Mouse (Mus musculus): ENCODE data around the gene Atg10. TPM values are rescaled to one million over a fixed set of nuclear protein-coding genes. Genes with fewer than 3 reads are reported as not detected.

Atg10 gene
- polyA plus RNA-seq, 1 experiment from 2014 or later: 17.0 TPM

- Histone ChIP-seq H3K4me2 (replicated peaks) (no peak overlapping the region), H3K4me1 (no peaks in the 10 kb centered on the region), H3K27ac (no peak overlapping the region), H3K9me3 (replicated peaks) (no peaks in the 10 kb centered on the region), H3K4me3 (no peak overlapping the region), H3K9ac (no peak overlapping the region), H3K27me3 (no peaks in the 10 kb centered on the region), H3K36me3 (no peaks in the 10 kb centered on the region)
- no peak for ATAC-seq (ENCODE audit: low FRiP score)
- WGBS: 94% methylated on average over 4 of the region's 4 CpGs
These were observed 128.9 kb downstream of the Atg10 start for GRCm38 (mm10) chr13:91094851-91095250.

GRCm38 (mm10) chr13:91094196-91094595, 129.6 kb downstream of the Atg10 start:
- ATAC-seq (ENCODE audit: low FRiP score): no peak
- no peak overlapping the region for H3K4me2 ChIP-seq (replicated peaks)
- no peaks in the 10 kb centered on the region for H3K9me3 ChIP-seq (replicated peaks)
- no peak overlapping the region for H3K4me3 ChIP-seq
- 42% methylated on average over 7 of the region's 7 CpGs for WGBS
- no peak overlapping the region for H3K27ac ChIP-seq
- no peaks in the 10 kb centered on the region for H3K27me3 ChIP-seq
- H3K4me1 ChIP-seq: no peaks in the 10 kb centered on the region
- no peaks in the 10 kb centered on the region for H3K36me3 ChIP-seq
- H3K9ac ChIP-seq: no peak overlapping the region

- WGBS: 13% methylated on average over 1 of the region's 1 CpGs
- 0 out of 2 replicates have a peak, but pooled peaks have one; percentile 35 for ATAC-seq (ENCODE audit: low FRiP score)
- H3K27ac ChIP-seq: peak overlapping the region; percentile 35; the same call in 1 of the 2 replicates
These were observed 130.2 kb downstream of the Atg10 start for GRCm38 (mm10) chr13:91093610-91094009.

GRCm38 (mm10) chr13:91093162-91093561, 130.6 kb downstream of the Atg10 start:
- Histone ChIP-seq H3K9me3 (replicated peaks) (no peaks in the 10 kb centered on the region), H3K4me3 (no peak overlapping the region), H3K4me2 (replicated peaks) (no peak overlapping the region), H3K9ac (no peak overlapping the region), H3K27me3 (no peaks in the 10 kb centered on the region), H3K27ac (no peak overlapping the region), H3K36me3 (no peaks in the 10 kb centered on the region), H3K4me1 (no peaks in the 10 kb centered on the region)
- WGBS: 27% methylated on average over 6 of the region's 6 CpGs
- 0 out of 2 replicates have a peak, but pooled peaks have one; percentile 53 for ATAC-seq (ENCODE audit: low FRiP score)

More at GRCm38 (mm10) chr13:91093610-91094009, 130.2 kb downstream of the Atg10 start:
- no peaks in the 10 kb centered on the region for H3K36me3 ChIP-seq
- no peak overlapping the region for H3K9ac ChIP-seq
- no peaks in the 10 kb centered on the region for H3K27me3 ChIP-seq
- H3K4me2 ChIP-seq (replicated peaks): no peak overlapping the region
- H3K4me1 ChIP-seq: no peaks in the 10 kb centered on the region
- H3K9me3 ChIP-seq (replicated peaks): no peaks in the 10 kb centered on the region
- no peak overlapping the region for H3K4me3 ChIP-seq

GRCm38 (mm10) chr13:91091731-91092190, 132.0 kb downstream of the Atg10 start:
- 92% methylated on average over 2 of the region's 2 CpGs for WGBS
- no peaks in the 10 kb centered on the region for H3K4me1 ChIP-seq

GRCm38 (mm10) chr13:91090861-91091730, 132.7 kb downstream of the Atg10 start:
- Histone ChIP-seq H3K9me3 (replicated peaks) (no peaks in the 10 kb centered on the region), H3K27ac (no peak overlapping the region), H3K36me3 (no peaks in the 10 kb centered on the region), H3K4me2 (replicated peaks) (no peak overlapping the region), H3K4me1 (no peaks in the 10 kb centered on the region), H3K9ac (no peak overlapping the region), H3K27me3 (no peaks in the 10 kb centered on the region), H3K4me3 (no peak overlapping the region)
- no peak for ATAC-seq (ENCODE audit: low FRiP score)
- WGBS: 80% methylated on average over 4 of the region's 4 CpGs

More at GRCm38 (mm10) chr13:91091731-91092190, 132.0 kb downstream of the Atg10 start:
- Histone ChIP-seq H3K27me3 (no peaks in the 10 kb centered on the region), H3K4me3 (no peak overlapping the region), H3K36me3 (no peaks in the 10 kb centered on the region), H3K27ac (no peak overlapping the region), H3K9ac (no peak overlapping the region), H3K9me3 (replicated peaks) (no peaks in the 10 kb centered on the region), H3K4me2 (replicated peaks) (no peak overlapping the region)
- ATAC-seq (ENCODE audit: low FRiP score): no peak

- Histone ChIP-seq H3K4me1 (no peaks in the 10 kb centered on the region), H3K4me2 (replicated peaks) (no peak overlapping the region), H3K27me3 (no peaks in the 10 kb centered on the region), H3K9me3 (replicated peaks) (no peaks in the 10 kb centered on the region), H3K36me3 (no peaks in the 10 kb centered on the region), H3K4me3 (no peak overlapping the region), H3K27ac (no peak overlapping the region), H3K9ac (no peak overlapping the region)
- ATAC-seq (ENCODE audit: low FRiP score): no peak
- WGBS: 94% methylated on average over 12 of the region's 12 CpGs
These were observed 137.3 kb downstream of the Atg10 start for GRCm38 (mm10) chr13:91086361-91086900.

- no peaks in the 10 kb centered on the region for H3K27me3 ChIP-seq
- no peak overlapping the region for H3K9ac ChIP-seq
- H3K36me3 ChIP-seq: no peaks in the 10 kb centered on the region
- H3K4me1 ChIP-seq: no peaks in the 10 kb centered on the region
- no peaks in the 10 kb centered on the region for H3K9me3 ChIP-seq (replicated peaks)
- ATAC-seq (ENCODE audit: low FRiP score): no peak
- H3K4me3 ChIP-seq: no peak overlapping the region
- no peak overlapping the region for H3K27ac ChIP-seq
- WGBS: 97% methylated on average over 2 of the region's 2 CpGs
- no peak overlapping the region for H3K4me2 ChIP-seq (replicated peaks)
These were observed 151.4 kb downstream of the Atg10 start for GRCm38 (mm10) chr13:91072351-91072750.

GRCm38 (mm10) chr13:91060871-91061270, 162.9 kb downstream of the Atg10 start:
- 93% methylated on average over 5 of the region's 5 CpGs for WGBS
- no peak for ATAC-seq (ENCODE audit: low FRiP score)
- Histone ChIP-seq H3K4me3 (no peak overlapping the region), H3K27me3 (no peaks in the 10 kb centered on the region), H3K27ac (no peak overlapping the region), H3K4me2 (replicated peaks) (no peak overlapping the region), H3K4me1 (no peaks in the 10 kb centered on the region), H3K9me3 (replicated peaks) (no peaks in the 10 kb centered on the region), H3K9ac (no peak overlapping the region), H3K36me3 (no peaks in the 10 kb centered on the region)

GRCm38 (mm10) chr13:91048171-91048570, 175.6 kb downstream of the Atg10 start:
- no peaks in the 10 kb centered on the region for H3K36me3 ChIP-seq
- H3K27ac ChIP-seq: no peak overlapping the region
- H3K27me3 ChIP-seq: no peaks in the 10 kb centered on the region
- H3K9me3 ChIP-seq (replicated peaks): no peaks in the 10 kb centered on the region; the same call in 1 of the 2 replicates
- H3K9ac ChIP-seq: no peak overlapping the region
- H3K4me2 ChIP-seq (replicated peaks): no peak overlapping the region
- ATAC-seq (ENCODE audit: low FRiP score): no peak
- no peaks in the 10 kb centered on the region for H3K4me1 ChIP-seq
- no peak overlapping the region for H3K4me3 ChIP-seq
- WGBS: 94% methylated on average over 4 of the region's 4 CpGs

- H3K4me2 ChIP-seq (replicated peaks): no peak overlapping the region
- H3K9me3 ChIP-seq (replicated peaks): no peaks in the 10 kb centered on the region; the same call in 1 of the 2 replicates
- no peaks in the 10 kb centered on the region for H3K27me3 ChIP-seq
- no peak overlapping the region for H3K4me3 ChIP-seq
- H3K36me3 ChIP-seq: no peaks in the 10 kb centered on the region
- no peaks in the 10 kb centered on the region for H3K4me1 ChIP-seq
- H3K9ac ChIP-seq: no peak overlapping the region
- ATAC-seq (ENCODE audit: low FRiP score): no peak
- 92% methylated on average over 5 of the region's 5 CpGs for WGBS
- H3K27ac ChIP-seq: no peak overlapping the region
These were observed 176.9 kb downstream of the Atg10 start for GRCm38 (mm10) chr13:91046851-91047250.

- WGBS: 95% methylated on average over 1 of the region's 1 CpGs
- H3K4me2 ChIP-seq (replicated peaks): no peak overlapping the region
- no peaks in the 10 kb centered on the region for H3K27me3 ChIP-seq
- H3K4me3 ChIP-seq: no peak overlapping the region
- no peaks in the 10 kb centered on the region for H3K36me3 ChIP-seq
- no peak for ATAC-seq (ENCODE audit: low FRiP score)
- H3K27ac ChIP-seq: no peak overlapping the region
- no peaks in the 10 kb centered on the region for H3K9me3 ChIP-seq (replicated peaks)
- H3K4me1 ChIP-seq: no peaks in the 10 kb centered on the region; the same call in 1 of the 2 replicates
- no peak overlapping the region for H3K9ac ChIP-seq
These were observed 182.5 kb downstream of the Atg10 start for GRCm38 (mm10) chr13:91041236-91041635.

Data from hindbrain, embryonic 12.5 days (tissue).